Mouse (Mus musculus): ENCODE measurements around the gene Sugct. TPM values are rescaled to one million over a fixed set of nuclear protein-coding genes. Genes with fewer than 3 reads are reported as not detected.
A peak's percentile ranks its signal among the peaks of the same experiment; 100 is the strongest.

Sugct gene
- polyA plus RNA-seq, 1 experiment, result 4.7 TPM

GRCm38 (mm10) chr13:16939466-16939811 lies 755.9 kb downstream of the Sugct start:
- no peak for DNase-seq
- no peaks in the 10 kb centered on the region for H3K4me1 ChIP-seq (ENCODE audit: control insufficient read depth, insufficient read depth, low read length)
- H3K27me3 ChIP-seq (ENCODE audit: control insufficient read depth, insufficient read depth, low read length), result no peaks in the 10 kb centered on the region; the same call in 1 of the 2 replicates
- H3K4me3 ChIP-seq (replicated peaks; ENCODE audit: insufficient read depth, low read depth, low read length), result no peak overlapping the region
- 94% methylated on average over 5 of the region's 5 CpGs for WGBS
- no peak for TF ChIP-seq CTCF (IDR thresholded peaks at IDR 0.05; ENCODE audit: borderline replicate concordance, insufficient read depth, low read depth, low read length)
- TF ChIP-seq POLR2A (IDR thresholded peaks at IDR 0.05; ENCODE audit: borderline replicate concordance, insufficient read depth, low read length), result no peak
- no peak overlapping the region for H3K27ac ChIP-seq (ENCODE audit: insufficient read depth, low read length)

- Histone ChIP-seq H3K27me3 (ENCODE audit: control insufficient read depth, insufficient read depth, low read length) (no peaks in the 10 kb centered on the region; the same call in 1 of the 2 replicates), H3K27ac (ENCODE audit: insufficient read depth, low read length) (no peak overlapping the region), H3K4me3 (replicated peaks; ENCODE audit: insufficient read depth, low read depth, low read length) (no peak overlapping the region), H3K4me1 (ENCODE audit: control insufficient read depth, insufficient read depth, low read length) (no peaks in the 10 kb centered on the region)
- 89% methylated on average over 12 of the region's 12 CpGs for WGBS
- DNase-seq, result no peak
- TF ChIP-seq POLR2A (IDR thresholded peaks at IDR 0.05; ENCODE audit: borderline replicate concordance, insufficient read depth, low read length), result no peak
- TF ChIP-seq CTCF (IDR thresholded peaks at IDR 0.05; ENCODE audit: borderline replicate concordance, insufficient read depth, low read depth, low read length), result no peak
Measured at GRCm38 (mm10) chr13:16938552-16939465, 756.5 kb downstream of the Sugct start.

GRCm38 (mm10) chr13:16937422-16938202 lies 757.7 kb downstream of the Sugct start:
- 9% methylated on average over 11 of the region's 11 CpGs for WGBS
- TF ChIP-seq CTCF (IDR thresholded peaks at IDR 0.05; ENCODE audit: borderline replicate concordance, insufficient read depth, low read depth, low read length), result no peak
- TF ChIP-seq POLR2A (IDR thresholded peaks at IDR 0.05; ENCODE audit: borderline replicate concordance, insufficient read depth, low read length), result no peak
- peak in 1 of 2 experiments; percentile 2 for DNase-seq
- no peak overlapping the region for H3K4me3 ChIP-seq (replicated peaks; ENCODE audit: insufficient read depth, low read depth, low read length)
- no peaks in the 10 kb centered on the region; the same call in 1 of the 2 replicates for H3K27me3 ChIP-seq (ENCODE audit: control insufficient read depth, insufficient read depth, low read length)
- H3K4me1 ChIP-seq (ENCODE audit: control insufficient read depth, insufficient read depth, low read length), result no peaks in the 10 kb centered on the region
- H3K27ac ChIP-seq (ENCODE audit: insufficient read depth, low read length), result no peak overlapping the region

- DNase-seq, result no peak
- no peaks in the 10 kb centered on the region; the same call in 1 of the 2 replicates for H3K27me3 ChIP-seq (ENCODE audit: control insufficient read depth, insufficient read depth, low read length)
- no peak overlapping the region for H3K4me3 ChIP-seq (replicated peaks; ENCODE audit: insufficient read depth, low read depth, low read length)
- 95% methylated on average over 1 of the region's 1 CpGs for WGBS
- H3K4me1 ChIP-seq (ENCODE audit: control insufficient read depth, insufficient read depth, low read length), result no peaks in the 10 kb centered on the region
- H3K27ac ChIP-seq (ENCODE audit: insufficient read depth, low read length), result no peak overlapping the region
- TF ChIP-seq POLR2A (IDR thresholded peaks at IDR 0.05; ENCODE audit: borderline replicate concordance, insufficient read depth, low read length), result no peak
- no peak for TF ChIP-seq CTCF (IDR thresholded peaks at IDR 0.05; ENCODE audit: borderline replicate concordance, insufficient read depth, low read depth, low read length)
Measured at GRCm38 (mm10) chr13:16935029-16935428, 760.3 kb downstream of the Sugct start.

GRCm38 (mm10) chr13:16933600-16933999 lies 761.8 kb downstream of the Sugct start:
- Histone ChIP-seq H3K27me3 (ENCODE audit: control insufficient read depth, insufficient read depth, low read length) (no peaks in the 10 kb centered on the region), H3K27ac (ENCODE audit: insufficient read depth, low read length) (no peak overlapping the region), H3K4me3 (replicated peaks; ENCODE audit: insufficient read depth, low read depth, low read length) (no peak overlapping the region), H3K4me1 (ENCODE audit: control insufficient read depth, insufficient read depth, low read length) (no peaks in the 10 kb centered on the region)
- 44% methylated on average over 4 of the region's 4 CpGs for WGBS
- no peak for DNase-seq
- TF ChIP-seq CTCF (IDR thresholded peaks at IDR 0.05; ENCODE audit: borderline replicate concordance, insufficient read depth, low read depth, low read length), result no peak
- no peak for TF ChIP-seq POLR2A (IDR thresholded peaks at IDR 0.05; ENCODE audit: borderline replicate concordance, insufficient read depth, low read length)

- TF ChIP-seq CTCF (IDR thresholded peaks at IDR 0.05; ENCODE audit: borderline replicate concordance, insufficient read depth, low read depth, low read length) (no peak), POLR2A (IDR thresholded peaks at IDR 0.05; ENCODE audit: borderline replicate concordance, insufficient read depth, low read length) (no peak)
- 47% methylated on average over 4 of the region's 4 CpGs for WGBS
- H3K4me3 ChIP-seq (replicated peaks; ENCODE audit: insufficient read depth, low read depth, low read length), result no peak overlapping the region
Measured at GRCm38 (mm10) chr13:16921305-16921704, 774.0 kb downstream of the Sugct start.

GRCm38 (mm10) chr13:16915697-16916096 lies 779.7 kb downstream of the Sugct start:
- no peak overlapping the region for H3K4me3 ChIP-seq (replicated peaks; ENCODE audit: insufficient read depth, low read depth, low read length)
- H3K4me1 ChIP-seq (ENCODE audit: control insufficient read depth, insufficient read depth, low read length), result no peaks in the 10 kb centered on the region
- no peak overlapping the region for H3K27ac ChIP-seq (ENCODE audit: insufficient read depth, low read length)
- DNase-seq, result no peak
- TF ChIP-seq CTCF (IDR thresholded peaks at IDR 0.05; ENCODE audit: borderline replicate concordance, insufficient read depth, low read depth, low read length) (no peak), POLR2A (IDR thresholded peaks at IDR 0.05; ENCODE audit: borderline replicate concordance, insufficient read depth, low read length) (no peak)
- no peaks in the 10 kb centered on the region for H3K27me3 ChIP-seq (ENCODE audit: control insufficient read depth, insufficient read depth, low read length)

More at GRCm38 (mm10) chr13:16921305-16921704, 774.0 kb downstream of the Sugct start:
- no peaks in the 10 kb centered on the region for H3K27me3 ChIP-seq (ENCODE audit: control insufficient read depth, insufficient read depth, low read length)
- no peak for DNase-seq
- no peak overlapping the region for H3K27ac ChIP-seq (ENCODE audit: insufficient read depth, low read length)
- H3K4me1 ChIP-seq (ENCODE audit: control insufficient read depth, insufficient read depth, low read length), result no peaks in the 10 kb centered on the region
